Mouse (Mus musculus) CH12.LX (cell line): Measurements from ENCODE around the gene Gatb.

Source experiments
- CHD1 ChIP-seq: IDR thresholded peaks from 2 replicates; pipeline ENCODE4 v1.6.1; 2012; ENCODE audit warnings: low read depth, low read length, improper control_type of control experiment, inconsistent platforms
- CHD2 ChIP-seq: IDR thresholded peaks from 2 replicates; pipeline ENCODE4 v1.6.1; 2011; ENCODE audit warnings: low read length, improper control_type of control experiment
- CTCF ChIP-seq, 2 experiments: IDR thresholded peaks in 1 of 2; conservative IDR thresholded peaks in 1 of 2; 2 replicates each; pipeline ENCODE4 v1.5.1; 2011 to 2012; ENCODE audit warnings: low read depth in 2 of 2, low read length in 2 of 2, improper control_type of control experiment in 1 of 2, inconsistent platforms in 1 of 2, mild to moderate bottlenecking in 1 of 2, moderate library complexity in 1 of 2
- E2F4 ChIP-seq: IDR thresholded peaks from 2 replicates; pipeline ENCODE4 v1.6.1; 2011; ENCODE audit warnings: low read depth, low read length, improper control_type of control experiment; ENCODE audit not compliant: insufficient replicate concordance
- EP300 ChIP-seq: IDR thresholded peaks from 2 replicates; pipeline ENCODE4 v1.6.1; 2011; ENCODE audit warnings: low read length, improper control_type of control experiment
- MEF2A ChIP-seq: IDR thresholded peaks from 2 replicates; pipeline ENCODE4 v1.6.1; 2014; ENCODE audit warnings: low read depth, mild to moderate bottlenecking, inconsistent platforms, low read length, improper control_type of control experiment, borderline replicate concordance
- PAX5 ChIP-seq: IDR thresholded peaks from 2 replicates; pipeline ENCODE4 v1.6.1; 2012; ENCODE audit warnings: low read length, inconsistent platforms, mixed read lengths
- POLR2A ChIP-seq: IDR thresholded peaks from 2 replicates; pipeline ENCODE4 v1.6.1; 2011; ENCODE audit warnings: low read depth, mild to moderate bottlenecking, improper control_type of control experiment, low read length
- ZC3H11A ChIP-seq: IDR thresholded peaks from 2 replicates; pipeline ENCODE4 v1.6.1; 2012; ENCODE audit warnings: low read depth, mild to moderate bottlenecking, inconsistent platforms, low read length, improper control_type of control experiment

- TF ChIP-seq EP300 (no peak), POLR2A (no peak), CTCF (conservative IDR thresholded peaks at IDR 0.05 in 1 of 2, IDR thresholded peaks at IDR 0.05 in 1 of 2; ENCODE audit: low read depth in 2 of 2, low read length in 2 of 2) (no peak), CHD1 (no peak), MEF2A (no peak), PAX5 (no peak), ZC3H11A (no peak), E2F4 (no peak), CHD2 (no peak)
Observed at GRCm38 (mm10) chr3:85663826-85664225, 89.9 kb downstream of the Gatb start.
